ENCODE assay signal across 9 mouse cellular contexts in the genomic region with DNA sequence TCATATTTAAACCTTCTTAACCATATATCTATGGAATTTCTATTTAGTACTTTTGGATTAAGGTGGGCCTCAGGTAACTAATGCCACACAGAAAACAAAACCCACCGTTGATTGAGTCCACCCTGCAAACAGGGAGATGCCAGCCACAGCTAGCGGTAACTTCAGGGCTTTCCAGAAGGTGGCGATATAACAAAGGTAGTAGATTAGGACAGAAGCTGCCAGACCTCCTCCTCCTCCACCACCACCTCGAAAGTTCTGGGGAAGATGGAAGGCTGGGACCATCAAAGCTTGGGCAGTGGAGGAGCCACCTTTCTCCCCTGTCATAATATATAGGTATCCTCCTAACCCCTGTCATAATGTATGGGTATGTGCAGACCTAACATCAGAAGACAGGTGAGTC. TPM values are rescaled to one million over a fixed set of nuclear protein-coding genes. Genes with fewer than 3 reads are reported as not detected.
DNase-seq lines count a peak whose midpoint lies in the region; ATAC-seq lines count a peak whose summit lies in the region.
"Had no signal": no experiment of that assay in that cellular context is flagged by ENCODE, and none has a peak within 500 bp of the region (broad histone marks: within the 10 kb centered on the region; RNA-seq: fewer than 3 reads in every experiment).

No protein-coding gene starts in this region.

- ATAC-seq in heart, embryonic 12.5 days (ENCODE audit: insufficient number of reproducible peaks, low FRiP score): no peak
- peak; percentile 30 for ATAC-seq in CD4-positive, CD25-positive, alpha-beta regulatory T cell, adult 4 months
- ATAC-seq in frontal cortex, adult (ENCODE audit: low TSS enrichment): peak; percentile 42
- ATAC-seq in megakaryocyte, adult 5-6 weeks (ENCODE audit: poor library complexity, severe bottlenecking): peak; percentile 55

- H3K36me3 ChIP-seq in heart, embryonic 12.5 days: peaks cover 13% of the 10 kb centered on the region
- H3K36me3 ChIP-seq in splenic B cell, adult 2 months (ENCODE audit: control insufficient read depth, insufficient read depth, low read length, poor library complexity, severe bottlenecking): peaks cover 2% of the 10 kb centered on the region; the same call in 1 of the 2 replicates

- peak; percentile 78 for DNase-seq in heart, adult 8-10 months (ENCODE audit: low spot score)
- DNase-seq in c-Kit-positive CD71-negative TER-119-negative erythroid progenitor cells, embryonic 14.5 days (ENCODE audit: low read depth): peak; percentile 72
- DNase-seq in kidney, postnatal 36 days: peak; percentile 82 to 86
- peak; percentile 87 for DNase-seq in splenic B cell, adult 2 months (ENCODE audit: low read depth, low spot score)

- WGBS in heart, embryonic 12.5 days: 6% methylated on average over 4 of the region's 4 CpGs

- H3K27ac ChIP-seq in heart, embryonic 12.5 days (ENCODE audit: poor library complexity, severe bottlenecking): no peak overlapping the region
- H3K27ac ChIP-seq: limb, embryonic 12.5 days had no signal

- H3K4me2 ChIP-seq in heart, embryonic 12.5 days: no peak overlapping the region
- H3K4me2 ChIP-seq: limb, embryonic 12.5 days had no signal

- H3K9me3 ChIP-seq in heart, embryonic 12.5 days (replicated peaks): no peaks in the 10 kb centered on the region
- H3K9me3 ChIP-seq: limb, embryonic 12.5 days had no signal

- H3K4me1 ChIP-seq in heart, embryonic 12.5 days (replicated peaks): peaks cover 26% of the 10 kb centered on the region

- H3K9ac ChIP-seq in heart, embryonic 12.5 days: no peak overlapping the region
- H3K9ac ChIP-seq: limb, embryonic 12.5 days had no signal

- H3K27me3 ChIP-seq in heart, embryonic 12.5 days (replicated peaks): no peaks in the 10 kb centered on the region
- H3K27me3 ChIP-seq in splenic B cell, adult 2 months (ENCODE audit: control insufficient read depth, insufficient read depth, low read length, poor library complexity, severe bottlenecking): no peaks in the 10 kb centered on the region
- H3K27me3 ChIP-seq: limb, embryonic 12.5 days had no signal

- no peak overlapping the region for H3K4me3 ChIP-seq in heart, embryonic 12.5 days
- H3K4me3 ChIP-seq: limb, embryonic 12.5 days had no signal

RNA-seq across cellular contexts. Expression of a gene that starts 1.8 kb away (rescaled TPM):
- total RNA-seq in heart, adult 8-10 months (2022): 10 to 100 TPM; 18.4 to 23.7 (median 21.4) TPM
- 89.6 and 91.9 TPM in 2 replicates for polyA plus RNA-seq in heart, embryonic 12.5 days (2016; fragmentation: Nextera tagmentation; extraction: Ambion mirVana)
- polyA plus RNA-seq in CD4-positive, CD25-positive, alpha-beta regulatory T cell, adult 4 months (2017; shearing (Covaris generic)): 100 to 1,000 TPM in 1 of 2 experiments, 10 to 100 TPM in 1; 87.8 to 116 TPM
- total RNA-seq in megakaryocyte, adult 5-6 weeks (2015): 45.3 and 50.5 TPM in 2 replicates
- 38.1 and 52.6 TPM in 2 replicates for total RNA-seq in megakaryocyte, adult 5-6 weeks (2017)

RNA-seq across cellular contexts. Expression of a gene that starts 11.0 kb away (rescaled TPM):
- total RNA-seq in heart, adult 8-10 months (2022): 100 to 1,000 TPM; 119 to 149 (median 133) TPM
- polyA plus RNA-seq in heart, embryonic 12.5 days (2016; fragmentation: Nextera tagmentation; extraction: Ambion mirVana): 428 and 457 TPM in 2 replicates
- 10 to 100 TPM; 21.2 to 36.2 TPM for polyA plus RNA-seq in CD4-positive, CD25-positive, alpha-beta regulatory T cell, adult 4 months (2017; shearing (Covaris generic))
- 319 and 341 TPM in 2 replicates for total RNA-seq in megakaryocyte, adult 5-6 weeks (2015)
- total RNA-seq in megakaryocyte, adult 5-6 weeks (2017): 548 and 571 TPM in 2 replicates

RNA-seq across cellular contexts. Expression of a gene that starts 18.0 kb away (rescaled TPM):
- 10 to 100 TPM; 12.6 to 19.1 (median 15.3) TPM for total RNA-seq in heart, adult 8-10 months (2022)
- 27.9 and 28.5 TPM in 2 replicates for polyA plus RNA-seq in heart, embryonic 12.5 days (2016; fragmentation: Nextera tagmentation; extraction: Ambion mirVana)
- polyA plus RNA-seq in CD4-positive, CD25-positive, alpha-beta regulatory T cell, adult 4 months (2017; shearing (Covaris generic)): 10 to 100 TPM; 46.6 to 54.0 TPM
- total RNA-seq in megakaryocyte, adult 5-6 weeks (2015): 50.8 and 63.1 TPM in 2 replicates
- total RNA-seq in megakaryocyte, adult 5-6 weeks (2017): 19.2 and 35.5 TPM in 2 replicates

RNA-seq across cellular contexts. Expression of a gene that starts 32.9 kb away (rescaled TPM):
- total RNA-seq in heart, adult 8-10 months (2022): 10 to 100 TPM in 3 of 4 experiments, 1 to 10 TPM in 1; 9.2 to 10.8 (median 10.3) TPM
- 7.8 and 8.4 TPM in 2 replicates for polyA plus RNA-seq in heart, embryonic 12.5 days (2016; fragmentation: Nextera tagmentation; extraction: Ambion mirVana)
- 1 to 10 TPM; 1.2 to 2.5 TPM for polyA plus RNA-seq in CD4-positive, CD25-positive, alpha-beta regulatory T cell, adult 4 months (2017; shearing (Covaris generic))
- 0.80 and 1.3 TPM in 2 replicates for total RNA-seq in megakaryocyte, adult 5-6 weeks (2015)
- 0.45 and 2.9 TPM in 2 replicates for total RNA-seq in megakaryocyte, adult 5-6 weeks (2017)

RNA-seq across cellular contexts. Expression of a gene that starts 33.1 kb away (rescaled TPM):
- total RNA-seq in heart, adult 8-10 months (2022): 1 to 10 TPM in 1 of 4 experiments, under 1 TPM in 3; 0.22 to 1.0 (median 0.63) TPM
- 0.77 and 1.0 TPM in 2 replicates for polyA plus RNA-seq in heart, embryonic 12.5 days (2016; fragmentation: Nextera tagmentation; extraction: Ambion mirVana)
- under 1 TPM in 1 of 2 experiments, not detected in 1; 0.62 TPM for polyA plus RNA-seq in CD4-positive, CD25-positive, alpha-beta regulatory T cell, adult 4 months (2017; shearing (Covaris generic))
- total RNA-seq in megakaryocyte, adult 5-6 weeks (2015): 0.33 and 0.43 TPM in 2 replicates
- total RNA-seq in megakaryocyte, adult 5-6 weeks (2017): 0.26 TPM in 1 of 2 replicates, not detected in the other
